Mouse (Mus musculus) hindbrain, postnatal 0 days (tissue): ENCODE results near the gene Taf12. TPM values are rescaled to one million over a fixed set of nuclear protein-coding genes. Genes with fewer than 3 reads are reported as not detected.
A peak's percentile ranks its signal among the peaks of the same experiment; 100 is the strongest.

ENCODE experiments used
- ATAC-seq: fragments of 200-750 bp; cut with Nextera tagmentation; 2 replicates; pipeline ENCODE4 v1.8.0; 2017; ENCODE audit warnings: mild to moderate bottlenecking, moderate TSS enrichment, moderate library complexity
- DNase-seq: peaks from one replicate; pipeline ENCODE4 v3.0.0-alpha.2; 2015; ENCODE audit warnings: low spot score
- H3K27ac ChIP-seq: fragments of 300-500 bp; sonication (generic); 2 replicates; pipeline ENCODE4 v1.5.1; 2014; ENCODE audit warnings: mild to moderate bottlenecking
- H3K27me3 ChIP-seq: fragments of 300-500 bp; sonication (generic); 2 replicates; pipeline ENCODE4 v1.6.1; 2014; ENCODE audit warnings: low read length, mixed read lengths; ENCODE audit not compliant: insufficient read depth
- H3K36me3 ChIP-seq: fragments of 300-500 bp; sonication (generic); 2 replicates; pipeline ENCODE4 v1.6.1; 2014; ENCODE audit warnings: low read length, mixed read lengths; ENCODE audit not compliant: insufficient read depth
- H3K4me1 ChIP-seq: fragments of 300-500 bp; sonication (generic); 2 replicates; pipeline ENCODE4 v1.6.1; 2014; ENCODE audit warnings: antibody characterized with exemption, low read length, mixed read lengths; ENCODE audit not compliant: insufficient read depth
- H3K4me2 ChIP-seq: fragments of 300-500 bp; sonication (generic); 2 replicates; pipeline ENCODE4 v1.6.1; 2014; ENCODE audit warnings: low read depth, mild to moderate bottlenecking, low read length, moderate library complexity, mixed read lengths
- H3K4me3 ChIP-seq: fragments of 300-500 bp; sonication (generic); 2 replicates; pipeline ENCODE4 v1.5.1; 2014; ENCODE audit warnings: low read length
- H3K9ac ChIP-seq: fragments of 300-500 bp; sonication (generic); replicated peaks from 2 replicates; pipeline ENCODE4 v1.6.1; 2014; ENCODE audit warnings: mild to moderate bottlenecking, low read length, moderate library complexity, mixed read lengths
- H3K9me3 ChIP-seq: fragments of 300-500 bp; sonication (generic); 2 replicates; pipeline ENCODE4 v1.6.1; 2016; ENCODE audit warnings: low read length, mixed read lengths
- CTCF ChIP-seq: IDR thresholded peaks from 2 replicates; pipeline ENCODE4 v1.5.1; 2016; ENCODE audit warnings: antibody characterized with exemption, control low read depth, low read depth
- WGBS: fragments of 180-500 bp; shearing (Covaris S2); extraction: QIAGEN DNeasy Blood & Tissue Kit; methylation state at CpG from one replicate; pipeline ENCODE4 v1.1.7; 2014; 5-methylcytosine and 5-hydroxymethylcytosine counted together
- polyA plus RNA-seq: library from polyadenylated mRNA; unstranded; fragments of >200 nt; fragmentation: Nextera tagmentation; extraction: Ambion mirVana; gene quantifications from 2 replicates; pipeline ENCODE4 v1.2.1, GENCODE M21; 2015
- total RNA-seq: library from RNA; depleted of rRNA; stranded (reverse); fragments of >200 nt; gene quantifications from 2 replicates; pipeline ENCODE4 v1.2.3, GENCODE M21; 2014

The Taf12 gene
- total and polyA plus RNA-seq, 2 experiments from 2014 or later: 7.6 to 30.5 TPM

DNA sequence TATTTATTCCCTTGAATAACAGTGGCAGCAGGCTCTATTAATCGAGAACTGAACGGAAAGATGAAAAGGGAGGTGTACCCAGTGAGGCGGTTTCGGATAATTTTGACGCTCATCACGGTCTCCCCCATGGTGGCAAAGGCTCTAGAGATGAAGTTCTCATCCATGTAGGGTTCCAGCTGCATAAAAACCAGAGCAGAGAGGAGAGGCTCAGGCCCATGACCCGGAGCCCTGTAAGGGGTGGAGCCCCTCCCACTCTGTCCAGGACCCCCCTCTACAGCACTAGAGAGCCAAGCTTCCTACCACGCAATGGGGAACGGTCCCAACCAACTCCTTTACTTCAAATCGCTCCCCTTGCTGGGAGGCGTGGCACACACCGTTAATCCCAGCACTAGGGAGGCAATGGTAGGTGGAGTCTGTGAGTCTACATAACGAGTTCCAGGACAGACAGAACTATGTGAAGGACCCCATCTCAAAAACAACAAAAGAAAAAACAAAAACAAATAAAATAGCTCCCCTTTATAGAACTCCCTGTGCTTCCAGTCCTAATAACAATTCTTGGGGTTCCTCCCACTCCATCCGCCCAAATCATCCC is 54.3 kb downstream of the Taf12 start:
- Histone ChIP-seq H3K9me3 (no peaks in the 10 kb centered on the region), H3K27me3 (no peaks in the 10 kb centered on the region), H3K4me1 (peaks cover 9% of the 10 kb centered on the region), H3K36me3 (peaks cover 23% of the 10 kb centered on the region; the same call in 1 of the 2 replicates), H3K27ac (peak overlapping the region; percentile 87; the same call in 1 of the 2 replicates), H3K4me3 (peak overlapping the region; percentile 74), H3K9ac (peak overlapping the region; percentile 84), H3K4me2 (peak overlapping the region; percentile 63)
- 41% methylated on average over 14 of the region's 14 CpGs for WGBS
- TF ChIP-seq CTCF: no peak
- ATAC-seq (no peak), DNase-seq (no peak)

GRCm38 (mm10) chr4:132329115-132329834 is 55.1 kb downstream of the Taf12 start, which contains the start of gene Trnau1ap:
Trnau1ap (minus strand) TSS chr4:132329538.
- Histone ChIP-seq H3K4me3 (peak within 1 kb of the TSS; percentile 74), H3K27me3 (no peaks in the 10 kb centered on the region), H3K36me3 (peaks cover 24% of the 10 kb centered on the region), H3K4me1 (peaks cover 9% of the 10 kb centered on the region), H3K27ac (peak within 1 kb of the TSS; percentile 87), H3K4me2 (peak within 1 kb of the TSS; percentile 63), H3K9me3 (no peaks in the 10 kb centered on the region), H3K9ac (peak within 1 kb of the TSS; percentile 84)
- no peak; the same call in 1 of the 2 replicates for TF ChIP-seq CTCF
- under 1% methylated on average over 52 of the region's 52 CpGs for WGBS
- DNase-seq: peak; percentile 96
- peak; percentile 96 for ATAC-seq

- Histone ChIP-seq H3K4me3 (peak overlapping the region; percentile 74), H3K27me3 (no peaks in the 10 kb centered on the region), H3K27ac (peak overlapping the region; percentile 87), H3K4me2 (peak overlapping the region; percentile 63), H3K4me1 (peaks cover 9% of the 10 kb centered on the region), H3K9ac (peak overlapping the region; percentile 84), H3K9me3 (no peaks in the 10 kb centered on the region), H3K36me3 (peaks cover 19% of the 10 kb centered on the region)
- no peak for ATAC-seq
- no peak for DNase-seq
- TF ChIP-seq CTCF: no peak
- 8% methylated on average over 10 of the region's 10 CpGs for WGBS
These were observed 55.7 kb downstream of the Taf12 start for GRCm38 (mm10) chr4:132329835-132330354.

DNA sequence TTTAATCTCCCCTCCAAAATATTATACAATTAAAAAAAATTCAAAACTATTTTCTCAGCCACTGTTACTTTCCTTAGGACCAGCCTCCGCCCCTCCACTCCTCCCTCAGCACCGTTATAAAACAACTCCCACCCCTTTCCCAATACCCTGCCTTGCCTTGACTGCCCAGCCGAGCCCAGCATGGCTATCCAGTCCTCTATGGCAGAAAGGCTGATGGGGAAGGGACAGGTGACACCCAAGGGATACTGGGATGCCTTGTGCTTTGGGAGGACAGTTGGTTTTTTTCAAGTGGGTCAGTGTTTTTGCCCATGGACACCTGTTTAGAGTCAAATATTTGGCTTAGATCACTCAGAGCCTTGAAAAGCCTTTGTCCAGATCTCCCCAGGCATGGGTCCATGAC is 57.8 kb downstream of the Taf12 start:
- WGBS: 76% methylated on average over 3 of the region's 3 CpGs
- ATAC-seq (no peak), DNase-seq (no peak)
- Histone ChIP-seq H3K27ac (no peak overlapping the region), H3K4me3 (no peak overlapping the region), H3K36me3 (peaks cover 17% of the 10 kb centered on the region), H3K4me2 (no peak overlapping the region), H3K27me3 (no peaks in the 10 kb centered on the region), H3K4me1 (peaks cover 9% of the 10 kb centered on the region), H3K9me3 (no peaks in the 10 kb centered on the region), H3K9ac (no peak overlapping the region)
- TF ChIP-seq CTCF: no peak

GRCm38 (mm10) chr4:132332880-132333279 is 58.7 kb downstream of the Taf12 start:
- DNase-seq (no peak), ATAC-seq (no peak)
- H3K4me3 ChIP-seq: no peak overlapping the region
- peaks cover 17% of the 10 kb centered on the region for H3K36me3 ChIP-seq
- no peak overlapping the region for H3K27ac ChIP-seq
- no peaks in the 10 kb centered on the region for H3K9me3 ChIP-seq
- WGBS: 86% methylated on average over 6 of the region's 6 CpGs
- H3K4me2 ChIP-seq: no peak overlapping the region
- no peak overlapping the region for H3K9ac ChIP-seq
- H3K27me3 ChIP-seq: no peaks in the 10 kb centered on the region
- TF ChIP-seq CTCF: no peak
- peaks cover 8% of the 10 kb centered on the region for H3K4me1 ChIP-seq

GRCm38 (mm10) chr4:132338943-132339342 is 64.8 kb downstream of the Taf12 start:
- Histone ChIP-seq H3K4me1 (no peaks in the 10 kb centered on the region), H3K9ac (no peak overlapping the region), H3K4me3 (no peak overlapping the region), H3K27ac (no peak overlapping the region), H3K4me2 (no peak overlapping the region), H3K27me3 (no peaks in the 10 kb centered on the region), H3K9me3 (no peaks in the 10 kb centered on the region), H3K36me3 (peaks cover 4% of the 10 kb centered on the region)
- no peak for TF ChIP-seq CTCF
- peak; percentile 69; the same call in 1 of the 2 replicates for ATAC-seq
- 68% methylated on average over 13 of the region's 13 CpGs for WGBS
- peak; percentile 68 for DNase-seq

DNA sequence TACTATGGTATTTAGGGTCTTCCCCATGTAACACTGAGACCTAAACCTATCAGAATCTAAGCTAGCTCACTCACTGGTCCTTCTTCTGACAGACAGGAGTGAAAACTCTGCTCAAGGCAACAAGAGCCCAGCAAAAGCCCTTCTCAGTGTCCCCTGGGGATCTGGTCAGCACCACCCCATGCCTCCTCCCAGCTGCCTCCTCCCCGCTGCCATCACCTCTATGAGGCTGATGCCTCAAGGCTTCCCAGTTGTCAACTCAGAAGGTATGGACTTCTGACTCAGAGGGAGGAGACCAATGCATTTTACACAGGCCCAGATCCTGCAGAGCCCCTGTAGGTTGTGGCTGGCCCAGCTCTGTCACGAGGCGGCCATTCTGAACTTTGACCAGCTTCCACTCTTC is 67.3 kb downstream of the Taf12 start:
- TF ChIP-seq CTCF: no peak
- no peak overlapping the region for H3K27ac ChIP-seq

More for the DNA sequence above, 67.3 kb downstream of the Taf12 start:
- no peaks in the 10 kb centered on the region for H3K27me3 ChIP-seq
- no peak overlapping the region for H3K9ac ChIP-seq
- H3K4me1 ChIP-seq: peaks cover 10% of the 10 kb centered on the region
- 94% methylated on average over 3 of the region's 3 CpGs for WGBS
- no peaks in the 10 kb centered on the region for H3K36me3 ChIP-seq
- H3K9me3 ChIP-seq: no peaks in the 10 kb centered on the region
- H3K4me3 ChIP-seq: no peak overlapping the region
- H3K4me2 ChIP-seq: no peak overlapping the region
- no peak for ATAC-seq
- no peak for DNase-seq
